Mouse (Mus musculus): ENCODE measurements at regions not wholly inside any gene's neighbourhood (a gene's known extent, or its start where the extent isn't known, plus 50 kb on each side); places are given as distances from the start of the nearest gene placed in this dataset.

DNA sequence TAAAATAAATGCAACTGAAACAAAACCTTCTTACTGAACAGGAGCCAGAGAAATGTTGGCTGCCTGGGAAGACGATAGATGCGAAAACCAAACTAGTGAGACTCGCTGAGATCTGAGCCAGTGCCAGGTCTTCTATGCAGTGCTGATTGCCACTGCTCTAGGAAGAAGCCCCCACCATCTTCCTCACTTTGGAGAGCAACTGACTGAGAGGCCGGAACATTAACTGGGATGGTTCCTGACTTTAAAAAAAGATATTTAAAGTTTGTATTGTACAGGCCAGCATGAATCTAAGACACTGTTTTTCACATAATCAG is 585.9 kb upstream of the Clint1 start:
- H3K4me1 ChIP-seq = no peaks in the 10 kb centered on the region
- H3K9ac ChIP-seq (replicated peaks) = no peak overlapping the region
- no peak for ATAC-seq (ENCODE audit: low FRiP score, low read depth)
- H3K27ac ChIP-seq (replicated peaks) = 0 out of 2 replicates have a peak overlapping the region, but pooled peaks have one; percentile 30
- H3K9me3 ChIP-seq = no peaks in the 10 kb centered on the region
- H3K4me3 ChIP-seq = no peak overlapping the region
- no peaks in the 10 kb centered on the region for H3K27me3 ChIP-seq
- 94% methylated on average over 4 of the region's 4 CpGs for WGBS
- H3K36me3 ChIP-seq = no peaks in the 10 kb centered on the region
- no peak overlapping the region for H3K4me2 ChIP-seq (replicated peaks)

DNA sequence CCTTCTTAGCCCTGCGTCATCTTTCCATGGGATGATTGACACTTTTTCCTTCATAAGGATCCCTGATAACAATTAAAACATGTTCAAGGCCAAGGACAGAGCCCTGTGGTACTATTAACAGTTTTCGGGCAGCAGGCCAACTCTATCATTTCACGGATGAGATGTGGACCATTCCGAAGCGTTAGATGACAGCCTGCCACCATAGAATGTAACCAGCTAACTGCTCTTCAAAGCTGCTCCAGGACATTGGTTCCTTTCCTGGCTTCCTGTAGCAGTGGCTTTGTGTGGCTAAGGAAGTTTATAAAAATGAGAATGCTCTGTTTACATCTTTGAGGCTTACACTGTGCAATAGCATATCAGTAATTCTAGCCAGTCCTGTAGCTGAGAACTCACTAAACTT is 582.6 kb upstream of the Clint1 start:
- WGBS = 91% methylated on average over 5 of the region's 5 CpGs
- no peaks in the 10 kb centered on the region for H3K4me1 ChIP-seq
- no peak overlapping the region for H3K9ac ChIP-seq (replicated peaks)
- no peak overlapping the region for H3K4me2 ChIP-seq (replicated peaks)
- H3K4me3 ChIP-seq = no peak overlapping the region
- H3K27ac ChIP-seq (replicated peaks) = no peak overlapping the region
- ATAC-seq (ENCODE audit: low FRiP score, low read depth) = no peak
- no peaks in the 10 kb centered on the region for H3K36me3 ChIP-seq
- no peaks in the 10 kb centered on the region for H3K27me3 ChIP-seq
- H3K9me3 ChIP-seq = no peaks in the 10 kb centered on the region

GRCm38 (mm10) chr11:45271206-45271605 is 580.6 kb upstream of the Clint1 start:
- no peak for ATAC-seq (ENCODE audit: low FRiP score, low read depth)
- no peak overlapping the region for H3K9ac ChIP-seq (replicated peaks)
- H3K4me3 ChIP-seq = no peak overlapping the region
- H3K4me2 ChIP-seq (replicated peaks) = no peak overlapping the region
- no peaks in the 10 kb centered on the region for H3K36me3 ChIP-seq
- H3K27me3 ChIP-seq = no peaks in the 10 kb centered on the region
- H3K27ac ChIP-seq (replicated peaks) = no peak overlapping the region
- no peaks in the 10 kb centered on the region for H3K4me1 ChIP-seq
- WGBS = 63% methylated on average over 3 of the region's 3 CpGs
- no peaks in the 10 kb centered on the region for H3K9me3 ChIP-seq

GRCm38 (mm10) chr11:45274446-45275119 is 577.3 kb upstream of the Clint1 start:
- WGBS = 90% methylated on average over 10 of the region's 10 CpGs
- Histone ChIP-seq H3K27ac (replicated peaks) (no peak overlapping the region), H3K27me3 (no peaks in the 10 kb centered on the region), H3K9me3 (no peaks in the 10 kb centered on the region), H3K4me3 (no peak overlapping the region), H3K9ac (replicated peaks) (no peak overlapping the region), H3K36me3 (no peaks in the 10 kb centered on the region), H3K4me1 (no peaks in the 10 kb centered on the region), H3K4me2 (replicated peaks) (no peak overlapping the region)
- no peak for ATAC-seq (ENCODE audit: low FRiP score, low read depth)

DNA sequence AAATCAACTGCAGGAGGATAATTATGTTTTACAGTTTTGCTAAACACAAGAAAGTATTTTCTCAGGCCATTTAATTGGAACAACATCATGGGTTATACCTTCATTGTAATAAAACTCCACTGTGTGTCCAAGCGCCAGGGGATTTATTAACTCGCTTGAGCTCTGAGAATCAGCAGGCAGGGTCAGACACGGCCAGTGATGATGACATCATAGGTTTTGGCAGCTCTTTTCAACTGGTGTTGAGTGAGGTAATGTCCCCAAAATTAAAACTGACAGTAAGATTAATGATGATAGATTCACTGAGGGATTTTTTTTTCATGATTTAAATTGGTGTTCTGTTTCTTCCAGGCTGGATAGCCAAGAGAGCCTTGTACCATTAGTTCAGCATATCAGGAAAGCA is 576.7 kb upstream of the Clint1 start:
- WGBS = 75% methylated on average over 3 of the region's 3 CpGs
- Histone ChIP-seq H3K4me1 (no peaks in the 10 kb centered on the region), H3K27me3 (no peaks in the 10 kb centered on the region), H3K36me3 (no peaks in the 10 kb centered on the region), H3K4me3 (no peak overlapping the region), H3K27ac (replicated peaks) (no peak overlapping the region), H3K9ac (replicated peaks) (no peak overlapping the region), H3K9me3 (no peaks in the 10 kb centered on the region), H3K4me2 (replicated peaks) (no peak overlapping the region)
- ATAC-seq (ENCODE audit: low FRiP score, low read depth) = no peak

- Histone ChIP-seq H3K4me3 (no peak overlapping the region), H3K9me3 (no peaks in the 10 kb centered on the region), H3K4me2 (replicated peaks) (no peak overlapping the region), H3K4me1 (no peaks in the 10 kb centered on the region), H3K27me3 (no peaks in the 10 kb centered on the region), H3K36me3 (no peaks in the 10 kb centered on the region), H3K27ac (replicated peaks) (no peak overlapping the region), H3K9ac (replicated peaks) (no peak overlapping the region)
- WGBS = 76% methylated on average over 2 of the region's 2 CpGs
- ATAC-seq (ENCODE audit: low FRiP score, low read depth) = no peak
Observed at GRCm38 (mm10) chr11:45296772-45297171, 555.1 kb upstream of the Clint1 start.

GRCm38 (mm10) chr11:45311934-45312333 is 539.9 kb upstream of the Clint1 start:
- ATAC-seq (ENCODE audit: low FRiP score, low read depth) = no peak
- Histone ChIP-seq H3K9ac (replicated peaks) (no peak overlapping the region), H3K4me3 (no peak overlapping the region), H3K27me3 (no peaks in the 10 kb centered on the region), H3K36me3 (no peaks in the 10 kb centered on the region), H3K27ac (replicated peaks) (no peak overlapping the region), H3K4me1 (no peaks in the 10 kb centered on the region), H3K4me2 (replicated peaks) (no peak overlapping the region), H3K9me3 (no peaks in the 10 kb centered on the region)
- WGBS = 92% methylated on average over 6 of the region's 6 CpGs

DNA sequence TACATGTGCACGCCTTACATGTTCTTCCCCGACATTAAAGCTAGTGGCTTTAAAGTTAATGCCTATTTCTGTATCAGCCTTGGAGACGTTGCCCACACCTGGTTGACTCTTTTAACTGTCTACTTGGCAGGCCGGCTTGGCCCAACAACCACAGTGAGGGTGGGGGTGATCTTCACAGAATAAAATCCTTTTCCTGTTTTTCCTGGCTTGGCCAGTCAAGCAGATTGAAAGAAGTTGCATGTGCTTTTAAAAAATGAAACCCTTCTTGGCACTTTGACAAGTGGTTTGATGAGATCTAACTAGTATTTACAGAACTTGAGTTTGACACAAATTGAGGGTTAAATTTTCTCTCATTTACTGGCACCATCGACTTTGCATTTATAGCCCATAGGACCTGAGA is 528.1 kb upstream of the Clint1 start:
- H3K27me3 ChIP-seq = no peaks in the 10 kb centered on the region
- 89% methylated on average over 5 of the region's 5 CpGs for WGBS
- no peaks in the 10 kb centered on the region for H3K36me3 ChIP-seq
- ATAC-seq (ENCODE audit: low FRiP score, low read depth) = no peak
- no peak overlapping the region for H3K4me3 ChIP-seq
- no peak overlapping the region for H3K4me2 ChIP-seq (replicated peaks)
- no peaks in the 10 kb centered on the region for H3K4me1 ChIP-seq
- H3K27ac ChIP-seq (replicated peaks) = no peak overlapping the region
- H3K9ac ChIP-seq (replicated peaks) = no peak overlapping the region
- no peaks in the 10 kb centered on the region for H3K9me3 ChIP-seq

DNA sequence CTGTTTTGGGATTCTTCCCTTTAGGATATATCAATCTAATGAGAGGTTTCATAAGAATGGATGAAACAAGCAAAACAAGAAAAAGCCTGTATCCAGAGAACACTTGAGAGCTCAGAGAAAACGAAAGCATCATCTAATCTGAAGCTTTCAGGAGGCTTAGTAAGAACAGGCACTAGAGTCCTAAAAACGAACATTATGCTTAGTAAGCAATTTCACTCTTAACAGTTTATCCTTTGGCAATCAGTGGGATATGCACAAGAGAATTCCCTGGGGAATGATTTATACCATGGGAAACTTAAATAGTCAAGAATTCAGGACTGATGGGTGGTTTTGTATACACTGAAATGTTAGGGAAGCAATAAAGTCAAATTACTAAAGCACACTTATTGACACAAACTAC is 521.5 kb upstream of the Clint1 start:
- H3K9me3 ChIP-seq = no peaks in the 10 kb centered on the region

GRCm38 (mm10) chr11:45333756-45334155 is 518.1 kb upstream of the Clint1 start:
- Histone ChIP-seq H3K4me2 (replicated peaks) (no peak overlapping the region), H3K4me3 (no peak overlapping the region), H3K9me3 (no peaks in the 10 kb centered on the region), H3K9ac (replicated peaks) (no peak overlapping the region), H3K27ac (replicated peaks) (no peak overlapping the region), H3K27me3 (no peaks in the 10 kb centered on the region), H3K36me3 (no peaks in the 10 kb centered on the region), H3K4me1 (no peaks in the 10 kb centered on the region)
- 80% methylated on average over 3 of the region's 3 CpGs for WGBS
- no peak for ATAC-seq (ENCODE audit: low FRiP score, low read depth)

More for the DNA sequence above, 521.5 kb upstream of the Clint1 start:
- Histone ChIP-seq H3K4me1 (no peaks in the 10 kb centered on the region), H3K9ac (replicated peaks) (no peak overlapping the region), H3K4me2 (replicated peaks) (no peak overlapping the region), H3K4me3 (no peak overlapping the region), H3K36me3 (no peaks in the 10 kb centered on the region), H3K27me3 (no peaks in the 10 kb centered on the region), H3K27ac (replicated peaks) (no peak overlapping the region)
- 80% methylated on average over 2 of the region's 2 CpGs for WGBS
- no peak for ATAC-seq (ENCODE audit: low FRiP score, low read depth)

- Histone ChIP-seq H3K36me3 (no peaks in the 10 kb centered on the region), H3K9ac (replicated peaks) (no peak overlapping the region), H3K9me3 (no peaks in the 10 kb centered on the region), H3K4me2 (replicated peaks) (no peak overlapping the region), H3K4me1 (0 out of 2 replicates have a peak, but pooled peaks cover 4% of the 10 kb centered on the region), H3K27ac (replicated peaks) (no peak overlapping the region), H3K4me3 (no peak overlapping the region), H3K27me3 (no peaks in the 10 kb centered on the region)
- ATAC-seq (ENCODE audit: low FRiP score, low read depth) = no peak
Observed at GRCm38 (mm10) chr11:45349331-45349730, 502.5 kb upstream of the Clint1 start.

DNA sequence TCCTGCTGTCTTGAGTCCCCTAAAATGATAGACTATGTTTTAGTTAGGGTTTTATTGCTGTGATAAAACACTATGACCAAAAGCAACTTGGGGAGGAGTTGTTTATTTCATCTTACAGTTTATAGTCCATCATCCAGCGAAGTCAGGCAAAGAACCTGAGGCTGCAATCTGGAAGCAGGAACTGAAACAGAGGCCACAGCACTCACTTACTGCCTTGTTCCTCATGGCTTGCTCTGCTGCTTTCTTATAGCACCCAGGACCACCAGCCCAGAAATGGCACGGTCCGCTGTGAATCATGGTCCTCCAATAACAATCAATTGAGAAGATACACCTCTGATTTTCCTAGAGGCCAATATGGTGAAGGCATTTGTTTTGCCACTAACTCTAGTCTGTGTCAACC is 486.5 kb upstream of the Clint1 start:
- ATAC-seq (ENCODE audit: low FRiP score, low read depth) = no peak
- no peak overlapping the region for H3K9ac ChIP-seq (replicated peaks)
- no peaks in the 10 kb centered on the region for H3K9me3 ChIP-seq
- WGBS = 94% methylated on average over 3 of the region's 3 CpGs
- H3K27me3 ChIP-seq = no peaks in the 10 kb centered on the region
- no peak overlapping the region for H3K4me2 ChIP-seq (replicated peaks)
- no peaks in the 10 kb centered on the region for H3K36me3 ChIP-seq
- no peaks in the 10 kb centered on the region for H3K4me1 ChIP-seq
- no peak overlapping the region for H3K27ac ChIP-seq (replicated peaks)
- H3K4me3 ChIP-seq = no peak overlapping the region
